25 mouse cellular contexts compared by ENCODE assay signal in genomic region chr16:13498923-13499322, GRCm38 (mm10).
A peak's percentile ranks its signal among the peaks of the same experiment; 100 is the strongest.
DNase-seq lines count a peak whose midpoint lies in the region; ATAC-seq lines count a peak whose summit lies in the region.
"Had no signal": no experiment of that assay in that cellular context is flagged by ENCODE, and none has a peak within 500 bp of the region (broad histone marks: within the 10 kb centered on the region; RNA-seq: fewer than 3 reads in every experiment).

No protein-coding gene starts in this region.

- no peak for ATAC-seq in granulocyte monocyte progenitor cell, adult 5-6 weeks (replicated peaks; ENCODE audit: poor library complexity, severe bottlenecking)
- ATAC-seq: activated CD4-positive, CD25-positive, alpha-beta regulatory T cell, adult 4 months; CD4-positive, CD25-positive, alpha-beta regulatory T cell, adult 4 months; forebrain, embryonic 14.5 days; forebrain, embryonic 16.5 days; Patski had no signal

- peak; percentile 39 for DNase-seq in adrenal gland, adult 2 months
- DNase-seq in adrenal gland, postnatal 25 days, result no peak
- peak; percentile 74 for DNase-seq in adrenal gland, postnatal 10 days
- DNase-seq in adrenal gland, postnatal 4 days (ENCODE audit: low spot score in 2 of 2), result no peak
- peak; percentile 42 for DNase-seq in adipocyte (ENCODE audit: low spot score)
- DNase-seq: B cell, adult 2 months; cerebellum, adult 11 months; cerebellum, adult 18-20 months; cerebellum, adult 8-10 months; cerebellum, adult 9-11 months; cerebellum, postnatal 14 days; cerebellum, postnatal 36 days; embryo, embryonic 11 days had no signal

- H3K4me3 ChIP-seq in brown adipose tissue, adult 24 weeks (ENCODE audit: insufficient read depth, low read depth, low read length), result no peak overlapping the region
- H3K4me3 ChIP-seq: embryonic facial prominence, embryonic 13.5 days; embryonic facial prominence, embryonic 15.5 days; erythroblast, embryonic 14.5 days; forebrain, embryonic 10.5 days; forebrain, embryonic 12.5 days had no signal

- H3K27ac ChIP-seq in brown adipose tissue, adult 24 weeks (replicated peaks; ENCODE audit: low read depth, low read length), result peak overlapping the region; percentile 94
- H3K27ac ChIP-seq: embryonic facial prominence, embryonic 13.5 days; embryonic facial prominence, embryonic 15.5 days; forebrain, embryonic 10.5 days; forebrain, embryonic 12.5 days had no signal

- peaks cover 10% of the 10 kb centered on the region; the same call in 1 of the 2 replicates for H3K4me1 ChIP-seq in brown adipose tissue, adult 24 weeks (ENCODE audit: control insufficient read depth, insufficient read depth, insufficient read length, low read length)
- H3K4me1 ChIP-seq: embryonic facial prominence, embryonic 15.5 days; forebrain, embryonic 10.5 days; forebrain, embryonic 12.5 days had no signal

Comparison
In these comparisons a context has a peak if more than half of its experiments do, and no peak if none do; other contexts are left out.
1. DNase-seq: peak in adrenal gland, adult 2 months (single experiment), adrenal gland, postnatal 10 days (single experiment) and adipocyte (single experiment); none in adrenal gland, postnatal 25 days (single experiment) and adrenal gland, postnatal 4 days (0 of 2).